Mouse (Mus musculus) kidney, adult 2 months (tissue): ENCODE results near the gene Cnot1.

Experiments
- CTCF ChIP-seq: fragments of 200-500 bp; conservative IDR thresholded peaks from 2 replicates; pipeline ENCODE4 v1.5.1; 2011; ENCODE audit warnings: low read depth, mild to moderate bottlenecking, control low read depth, low read length, moderate library complexity, mixed read lengths; ENCODE audit not compliant: insufficient read depth, insufficient read length
- POLR2A ChIP-seq: fragments of 200-500 bp; IDR thresholded peaks from one replicate; pipeline ENCODE4 v1.6.1; 2011; ENCODE audit warnings: low read depth, low read length, control low read depth

GRCm38 (mm10) chr8:95764133-95764532, 43.1 kb downstream of the Cnot1 start:
- TF ChIP-seq CTCF (no peak), POLR2A (no peak)
